ENCODE assay signal across 8 mouse cellular contexts in the genomic region with DNA sequence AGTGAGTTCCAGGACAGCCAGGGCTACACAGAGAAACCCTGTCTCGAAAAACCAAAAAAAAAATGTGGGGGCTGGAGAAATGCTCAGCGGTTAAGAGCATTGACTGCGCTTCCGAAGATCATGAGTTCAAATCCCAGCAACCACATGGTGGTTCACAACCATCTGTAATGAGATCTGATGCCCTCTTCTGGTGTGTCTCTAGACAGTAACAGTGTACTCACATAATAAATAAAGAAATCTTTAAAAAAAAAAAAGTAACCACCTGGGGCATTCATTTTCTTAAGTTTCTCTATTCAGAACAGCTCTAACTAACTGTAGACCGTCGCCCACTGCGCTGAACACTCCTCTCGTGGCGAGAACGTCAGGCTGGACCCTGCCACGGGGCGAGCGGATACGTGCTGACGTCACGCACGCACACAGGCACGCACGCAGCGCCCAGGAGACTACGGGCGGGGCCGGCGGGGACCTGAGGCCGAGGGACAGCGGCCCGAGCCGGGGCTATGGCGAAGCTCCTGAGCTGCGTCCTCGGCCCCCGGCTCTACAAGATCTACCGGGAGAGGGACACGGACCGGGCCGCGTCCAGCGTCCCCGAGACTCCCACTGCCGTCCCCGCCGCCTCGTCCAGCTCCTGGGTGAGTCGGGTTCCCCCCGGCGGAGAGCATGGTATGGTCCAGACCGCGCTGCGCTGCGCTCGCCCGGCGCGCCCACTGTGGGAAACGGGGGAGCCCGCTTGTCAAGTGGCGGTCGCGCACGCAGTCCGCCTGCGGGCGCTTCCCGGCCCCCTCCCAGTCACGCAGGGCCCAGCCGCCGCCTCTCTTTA. TPM values are rescaled to one million over a fixed set of nuclear protein-coding genes. Genes with fewer than 3 reads are reported as not detected.
DNase-seq lines count a peak whose midpoint lies in the region; ATAC-seq and TF ChIP-seq lines count a peak whose summit lies in the region.

A gene (plus strand): TSS at position 439 of the 820 bp plus-strand sequence.

- no peak for TF ChIP-seq EP300 in ES-Bruce4 (IDR thresholded peaks at IDR 0.05; ENCODE audit: insufficient read depth, low read depth, low read length)

- no peak within 1 kb of the TSS for H3K27ac ChIP-seq in ES-Bruce4 (ENCODE audit: insufficient read depth, low read length)
- peak within 1 kb of the TSS; percentile 98 for H3K27ac ChIP-seq in forebrain, embryonic 14.5 days (ENCODE audit: low read depth, low read length)
- peak within 1 kb of the TSS; percentile 99 for H3K27ac ChIP-seq in neural tube, embryonic 15.5 days (replicated peaks)

- H3K9ac ChIP-seq in ES-Bruce4 (ENCODE audit: low read depth, poor library complexity, severe bottlenecking) = peak within 1 kb of the TSS; percentile 75
- peak within 1 kb of the TSS; percentile 88 for H3K9ac ChIP-seq in forebrain, embryonic 14.5 days (ENCODE audit: low read length)
- peak within 1 kb of the TSS; percentile 95 for H3K9ac ChIP-seq in neural tube, embryonic 15.5 days (replicated peaks)

- TF ChIP-seq CTCF in ES-Bruce4 (IDR thresholded peaks at IDR 0.05; ENCODE audit: low read depth, low read length) = no peak

- peak; percentile 83 for ATAC-seq in cerebellum, adult (ENCODE audit: insufficient number of reproducible peaks, low FRiP score, low TSS enrichment)
- ATAC-seq in forebrain, embryonic 14.5 days = peak; percentile 99
- peak; percentile 98 for ATAC-seq in neural tube, embryonic 15.5 days (ENCODE audit: low FRiP score)

- DNase-seq in forebrain, embryonic 14.5 days (ENCODE audit: low spot score) = peak; percentile 96
- peak; percentile 95 to 96 for DNase-seq in heart, postnatal 14 days
- DNase-seq in layer of hippocampus, adult 11-12 months (ENCODE audit: low spot score) = peak; percentile 94
- peak; percentile 93 to 96 for DNase-seq in lung, adult 18-20 months
- DNase-seq in testis, postnatal 14 days (ENCODE audit: low spot score) = peak; percentile 92

- no peak for TF ChIP-seq POLR2A in ES-Bruce4 (IDR thresholded peaks at IDR 0.05; ENCODE audit: insufficient read depth, low read length)

- intact Hi-C loops in heart, postnatal 14 days (cut with DNase I) = no loop called here

- peak within 1 kb of the TSS; percentile 67 for H3K4me2 ChIP-seq in forebrain, embryonic 14.5 days (ENCODE audit: low read length)
- H3K4me2 ChIP-seq in neural tube, embryonic 15.5 days = peak within 1 kb of the TSS; percentile 68

- 3% methylated on average over 66 of the region's 67 CpGs for WGBS in forebrain, embryonic 14.5 days
- 3% methylated on average over 67 of the region's 67 CpGs for WGBS in neural tube, embryonic 15.5 days

- no peaks in the 10 kb centered on the region for H3K4me1 ChIP-seq in ES-Bruce4 (ENCODE audit: control insufficient read depth, insufficient read depth, low read length)
- H3K4me1 ChIP-seq in forebrain, embryonic 14.5 days (ENCODE audit: control insufficient read depth, insufficient read depth, low read length) = peaks cover 6% of the 10 kb centered on the region
- H3K4me1 ChIP-seq in neural tube, embryonic 15.5 days = peaks cover 15% of the 10 kb centered on the region

- H3K9me3 ChIP-seq in ES-Bruce4 (replicated peaks; ENCODE audit: control insufficient read depth, insufficient read depth, low read length, poor library complexity, severe bottlenecking) = no peaks in the 10 kb centered on the region
- H3K9me3 ChIP-seq in forebrain, embryonic 14.5 days (replicated peaks; ENCODE audit: control insufficient read depth, low read length) = no peaks in the 10 kb centered on the region
- H3K9me3 ChIP-seq in neural tube, embryonic 15.5 days (replicated peaks) = no peaks in the 10 kb centered on the region

- H3K36me3 ChIP-seq in ES-Bruce4 (ENCODE audit: control insufficient read depth, insufficient read depth, low read length, poor library complexity, severe bottlenecking) = no peaks in the 10 kb centered on the region
- peaks cover 25% of the 10 kb centered on the region for H3K36me3 ChIP-seq in forebrain, embryonic 14.5 days (ENCODE audit: control insufficient read depth, insufficient read depth, low read length)
- peaks cover 30% of the 10 kb centered on the region for H3K36me3 ChIP-seq in neural tube, embryonic 15.5 days

- no peaks in the 10 kb centered on the region for H3K27me3 ChIP-seq in ES-Bruce4 (ENCODE audit: control insufficient read depth, insufficient read depth, low read length, poor library complexity, severe bottlenecking)
- H3K27me3 ChIP-seq in forebrain, embryonic 14.5 days (replicated peaks; ENCODE audit: control insufficient read depth, insufficient read depth, low read length) = no peaks in the 10 kb centered on the region
- H3K27me3 ChIP-seq in neural tube, embryonic 15.5 days (replicated peaks) = no peaks in the 10 kb centered on the region

- peak within 1 kb of the TSS; percentile 66 for H3K4me3 ChIP-seq in ES-Bruce4 (ENCODE audit: low read depth, low read length)
- peak within 1 kb of the TSS; percentile 55 for H3K4me3 ChIP-seq in forebrain, embryonic 14.5 days (ENCODE audit: low read depth, low read length)
- H3K4me3 ChIP-seq in neural tube, embryonic 15.5 days (replicated peaks) = peak within 1 kb of the TSS; percentile 69

RNA-seq across cellular contexts. Expression of the gene that starts here (rescaled TPM):
- polyA plus RNA-seq in ES-Bruce4 (2011; ENCODE audit: insufficient read depth, insufficient read length, low read depth, missing spikeins) = 12.7 and 15.6 TPM in 2 replicates
- 69.9 and 75.7 TPM in 2 replicates for polyA plus RNA-seq in forebrain, embryonic 14.5 days (2014; fragmentation: Nextera tagmentation; extraction: Ambion mirVana)
- total RNA-seq in heart, postnatal 14 days (2021) = 10 to 100 TPM; 53.7 to 56.7 TPM
- polyA plus RNA-seq in neural tube, embryonic 15.5 days (2015; fragmentation: Nextera tagmentation; extraction: Ambion mirVana) = 110 TPM in 2 replicates
